Mouse (Mus musculus) mammary gland, adult 2 months (tissue): ENCODE measurements around the gene Gnai2. TPM values are rescaled to one million over a fixed set of nuclear protein-coding genes. Genes with fewer than 3 reads are reported as not detected.

Experiments used
- polyA plus RNA-seq: library from polyadenylated mRNA; depleted of rRNA; stranded (reverse); fragments of >200 nt; gene quantifications from 2 replicates; pipeline ENCODE4 v1.2.3, GENCODE M21; 2012; ENCODE audit warnings: low replicate concordance; rRNA removed

The Gnai2 gene
- 728 and 772 TPM in 2 replicates for polyA plus RNA-seq

GRCm38 (mm10) chr9:107635279-107636028 is at the start of gene Gnai2:
Gnai2 (minus strand) TSS chr9:107635367.

GRCm38 (mm10) chr9:107679501-107679900 is 44.3 kb upstream of the Gnai2 start, which contains the start of gene Gnat1:
Gnat1 (minus strand) TSS chr9:107679712.

GRCm38 (mm10) chr9:107669480-107669945 is 34.3 kb upstream of the Gnai2 start, which contains the start of gene Slc38a3:
Slc38a3 (minus strand) TSS chr9:107669530.

GRCm38 (mm10) chr9:107608741-107609432 is 26.3 kb downstream of the Gnai2 start, which contains the start of gene Sema3b:
Sema3b (minus strand) TSS chr9:107609229.

GRCm38 (mm10) chr9:107586974-107587832 is 48.0 kb downstream of the Gnai2 start, which contains the start of gene Ifrd2:
Ifrd2 (plus strand) TSS chr9:107587642.

GRCm38 (mm10) chr9:107580501-107581317 is 54.5 kb downstream of the Gnai2 start, which contains the start of gene Hyal3:
Hyal3 (plus strand) TSS chr9:107580818.

GRCm38 (mm10) chr9:107578587-107578986 is 56.6 kb downstream of the Gnai2 start, which contains the start of gene Naa80:
Naa80 (plus strand) TSS chr9:107578887.

GRCm38 (mm10) chr9:107576357-107577107 is 58.6 kb downstream of the Gnai2 start, which contains the start of gene Hyal1:
Hyal1 (plus strand) TSS chr9:107576927.

GRCm38 (mm10) chr9:107567702-107568319 is 67.4 kb downstream of the Gnai2 start, which contains the start of gene Hyal2:
Hyal2 (plus strand) TSS chr9:107567945.

Other genes starting within 250 kb of the Gnai2 start
- gene Cacna2d2, start 235.8 kb downstream of the Gnai2 start, polyA plus RNA-seq = 1.1 TPM in 2 replicates
- 52.8 and 69.9 TPM in 2 replicates for gene Tmem115, start 101.4 kb downstream of the Gnai2 start, polyA plus RNA-seq
- gene Cyb561d2, start 93.2 kb downstream of the Gnai2 start, polyA plus RNA-seq = 42.9 and 53.0 TPM in 2 replicates
- gene Nprl2, start 93.1 kb downstream of the Gnai2 start, polyA plus RNA-seq = 30.3 and 52.5 TPM in 2 replicates
- gene Zmynd10, start 88.1 kb downstream of the Gnai2 start, polyA plus RNA-seq = 0.27 and 0.43 TPM in 2 replicates
- gene Rassf1, start 83.8 kb downstream of the Gnai2 start, polyA plus RNA-seq = 27.1 and 27.4 TPM in 2 replicates
- gene Tusc2, start 72.1 kb downstream of the Gnai2 start, polyA plus RNA-seq = 71.7 and 73.9 TPM in 2 replicates
- gene Hyal2, start 67.4 kb downstream of the Gnai2 start, polyA plus RNA-seq = 68.1 and 108 TPM in 2 replicates
- gene Hyal1, start 58.4 kb downstream of the Gnai2 start, polyA plus RNA-seq = 13.5 and 19.6 TPM in 2 replicates
- 95.4 and 131 TPM in 2 replicates for gene Naa80, start 56.5 kb downstream of the Gnai2 start, polyA plus RNA-seq
- 2.0 and 3.1 TPM in 2 replicates for gene Hyal3, start 54.5 kb downstream of the Gnai2 start, polyA plus RNA-seq
- gene Ifrd2, start 47.7 kb downstream of the Gnai2 start, polyA plus RNA-seq = 47.1 and 51.8 TPM in 2 replicates
- gene Sema3b, start 26.1 kb downstream of the Gnai2 start, polyA plus RNA-seq = 26.3 and 36.9 TPM in 2 replicates
- gene Slc38a3, start 34.2 kb upstream of the Gnai2 start, polyA plus RNA-seq = 13.1 and 66.0 TPM in 2 replicates
- gene Gnat1, start 44.3 kb upstream of the Gnai2 start, polyA plus RNA-seq = 0.06 TPM in 1 of 2 replicates, not detected in the other
- gene Sema3f, start 75.1 kb upstream of the Gnai2 start, polyA plus RNA-seq = 59.1 and 84.4 TPM in 2 replicates
- gene Rbm5, start 135.6 kb upstream of the Gnai2 start, polyA plus RNA-seq = 75.3 and 160 TPM in 2 replicates
- gene Rbm6, start 237.9 kb upstream of the Gnai2 start, polyA plus RNA-seq = 12.7 and 27.8 TPM in 2 replicates